Mouse (Mus musculus) hindbrain, embryonic 11.5 days (tissue): ENCODE results near the gene Btbd10. TPM values are rescaled to one million over a fixed set of nuclear protein-coding genes. Genes with fewer than 3 reads are reported as not detected.

Source experiments
- ATAC-seq: fragments of 200-750 bp; cut with Nextera tagmentation; 2 replicates; pipeline ENCODE4 v1.8.0; 2017; ENCODE audit warnings: mild to moderate bottlenecking, moderate TSS enrichment, moderate library complexity; ENCODE audit not compliant: low FRiP score
- DNase-seq: peaks from one replicate; pipeline ENCODE4 v3.0.0-alpha.2; 2015; ENCODE audit warnings: low spot score
- H3K27ac ChIP-seq: fragments of 300-500 bp; sonication (generic); 2 replicates; pipeline ENCODE4 v1.5.1; 2014; ENCODE audit warnings: mild to moderate bottlenecking, low read depth, low read length
- H3K27me3 ChIP-seq: fragments of 300-500 bp; sonication (generic); 2 replicates; pipeline ENCODE4 v1.6.1; 2014; ENCODE audit warnings: mild to moderate bottlenecking, low read length, moderate library complexity, mixed read lengths; ENCODE audit not compliant: control insufficient read depth, insufficient read depth
- H3K36me3 ChIP-seq: fragments of 300-500 bp; sonication (generic); 2 replicates; pipeline ENCODE4 v1.6.1; 2014; ENCODE audit warnings: mild to moderate bottlenecking, low read length, moderate library complexity, mixed read lengths; ENCODE audit not compliant: control insufficient read depth, insufficient read depth
- H3K4me1 ChIP-seq: fragments of 300-500 bp; sonication (generic); replicated peaks from 2 replicates; pipeline ENCODE4 v1.6.1; 2014; ENCODE audit warnings: low read length, mixed read lengths; ENCODE audit not compliant: control insufficient read depth, insufficient read depth
- H3K4me2 ChIP-seq: fragments of 300-500 bp; sonication (generic); replicated peaks from 2 replicates; pipeline ENCODE4 v1.6.1; 2014; ENCODE audit warnings: mild to moderate bottlenecking, low read depth, low read length
- H3K4me3 ChIP-seq: fragments of 300-500 bp; sonication (generic); 2 replicates; pipeline ENCODE4 v1.5.1; 2014; ENCODE audit warnings: low read depth, low read length
- H3K9ac ChIP-seq: fragments of 300-500 bp; sonication (generic); 2 replicates; pipeline ENCODE4 v1.6.1; 2014; ENCODE audit warnings: low read depth, low read length
- H3K9me3 ChIP-seq: fragments of 300-500 bp; sonication (generic); 2 replicates; pipeline ENCODE4 v1.6.1; 2016; ENCODE audit warnings: low read length; ENCODE audit not compliant: control insufficient read depth
- WGBS: fragments of 180-500 bp; shearing (Covaris S2); extraction: QIAGEN DNeasy Blood & Tissue Kit; methylation state at CpG from one replicate; pipeline ENCODE4 v1.1.7; 2014; 5-methylcytosine and 5-hydroxymethylcytosine counted together
- polyA plus RNA-seq: library from polyadenylated mRNA; unstranded; fragments of >200 nt; fragmentation: Nextera tagmentation; extraction: Ambion mirVana; gene quantifications from 2 replicates; pipeline ENCODE4 v1.2.1, GENCODE M21; 2014

The Btbd10 gene
- polyA plus RNA-seq, 1 experiment from 2014 or later: 41.1 TPM

GRCm38 (mm10) chr7:113320128-113320527 lies 49.1 kb downstream of the Btbd10 start:
- Histone ChIP-seq H3K27ac (no peak overlapping the region), H3K4me3 (no peak overlapping the region), H3K36me3 (no peaks in the 10 kb centered on the region), H3K4me1 (no peaks in the 10 kb centered on the region), H3K9me3 (no peaks in the 10 kb centered on the region), H3K27me3 (no peaks in the 10 kb centered on the region), H3K4me2 (no peak overlapping the region), H3K9ac (no peak overlapping the region)
- 77% methylated on average over 1 of the region's 1 CpGs for WGBS
- DNase-seq: no peak
- no peak for ATAC-seq

- H3K9me3 ChIP-seq: no peaks in the 10 kb centered on the region
- ATAC-seq (no peak), DNase-seq (peak; percentile 82)
- H3K36me3 ChIP-seq: no peaks in the 10 kb centered on the region
- H3K27me3 ChIP-seq: no peaks in the 10 kb centered on the region
- no peak overlapping the region for H3K27ac ChIP-seq
- WGBS: 29% methylated on average over 2 of the region's 2 CpGs
- no peak overlapping the region for H3K9ac ChIP-seq
- H3K4me2 ChIP-seq: no peak overlapping the region
- no peak overlapping the region for H3K4me3 ChIP-seq
- H3K4me1 ChIP-seq: no peaks in the 10 kb centered on the region
Observed at GRCm38 (mm10) chr7:113311784-113312183, 57.4 kb downstream of the Btbd10 start.

DNA sequence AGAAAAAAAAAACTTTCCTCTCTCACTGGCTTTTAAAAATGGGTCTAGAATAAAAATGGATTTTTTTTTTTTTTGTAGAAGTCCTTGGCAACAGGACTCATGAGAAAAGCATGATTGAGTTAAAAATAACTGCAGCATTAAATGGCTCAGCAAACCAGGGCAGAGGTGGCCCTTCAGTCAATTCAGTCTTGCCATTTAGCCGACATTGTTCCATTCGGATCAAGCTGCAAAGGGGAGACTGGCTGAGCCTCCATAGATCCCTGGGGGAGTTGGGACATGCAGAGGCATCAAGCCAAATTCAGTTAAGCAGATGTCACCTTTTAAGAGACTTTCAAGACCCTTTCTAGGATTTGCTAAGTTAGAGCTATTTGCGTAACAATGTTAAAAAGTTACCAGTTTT lies 59.1 kb downstream of the Btbd10 start:
- Histone ChIP-seq H3K27ac (no peak overlapping the region), H3K9me3 (no peaks in the 10 kb centered on the region), H3K27me3 (no peaks in the 10 kb centered on the region), H3K4me3 (no peak overlapping the region), H3K36me3 (no peaks in the 10 kb centered on the region), H3K4me1 (no peaks in the 10 kb centered on the region), H3K4me2 (no peak overlapping the region), H3K9ac (no peak overlapping the region)
- 73% methylated on average over 3 of the region's 3 CpGs for WGBS
- ATAC-seq (no peak), DNase-seq (no peak)

DNA sequence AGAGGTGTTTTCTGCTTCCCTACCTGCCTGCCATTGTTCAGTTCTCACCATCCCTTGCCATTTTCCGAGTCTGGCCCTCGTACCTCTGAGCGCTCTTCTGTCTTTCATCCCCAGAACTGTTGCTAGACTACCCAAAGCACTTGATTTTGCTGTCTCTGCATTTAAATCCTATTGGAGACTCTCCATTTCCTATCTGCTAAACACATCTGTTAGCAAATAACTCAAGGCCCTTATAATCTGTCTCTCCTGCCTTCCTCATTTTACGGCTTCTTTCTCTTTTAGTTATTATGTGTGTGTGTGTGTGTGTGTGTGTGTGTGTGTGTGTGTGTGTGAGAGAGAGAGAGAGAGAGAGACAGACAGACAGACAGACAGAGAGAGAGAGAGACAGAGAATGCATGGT lies 71.4 kb downstream of the Btbd10 start:
- Histone ChIP-seq H3K27ac (no peak overlapping the region), H3K4me1 (no peaks in the 10 kb centered on the region; the same call in 1 of the 2 replicates), H3K9me3 (no peaks in the 10 kb centered on the region), H3K36me3 (no peaks in the 10 kb centered on the region), H3K4me2 (no peak overlapping the region), H3K27me3 (no peaks in the 10 kb centered on the region), H3K4me3 (no peak overlapping the region), H3K9ac (no peak overlapping the region)
- DNase-seq (no peak), ATAC-seq (no peak)
- WGBS: 92% methylated on average over 4 of the region's 4 CpGs

DNA sequence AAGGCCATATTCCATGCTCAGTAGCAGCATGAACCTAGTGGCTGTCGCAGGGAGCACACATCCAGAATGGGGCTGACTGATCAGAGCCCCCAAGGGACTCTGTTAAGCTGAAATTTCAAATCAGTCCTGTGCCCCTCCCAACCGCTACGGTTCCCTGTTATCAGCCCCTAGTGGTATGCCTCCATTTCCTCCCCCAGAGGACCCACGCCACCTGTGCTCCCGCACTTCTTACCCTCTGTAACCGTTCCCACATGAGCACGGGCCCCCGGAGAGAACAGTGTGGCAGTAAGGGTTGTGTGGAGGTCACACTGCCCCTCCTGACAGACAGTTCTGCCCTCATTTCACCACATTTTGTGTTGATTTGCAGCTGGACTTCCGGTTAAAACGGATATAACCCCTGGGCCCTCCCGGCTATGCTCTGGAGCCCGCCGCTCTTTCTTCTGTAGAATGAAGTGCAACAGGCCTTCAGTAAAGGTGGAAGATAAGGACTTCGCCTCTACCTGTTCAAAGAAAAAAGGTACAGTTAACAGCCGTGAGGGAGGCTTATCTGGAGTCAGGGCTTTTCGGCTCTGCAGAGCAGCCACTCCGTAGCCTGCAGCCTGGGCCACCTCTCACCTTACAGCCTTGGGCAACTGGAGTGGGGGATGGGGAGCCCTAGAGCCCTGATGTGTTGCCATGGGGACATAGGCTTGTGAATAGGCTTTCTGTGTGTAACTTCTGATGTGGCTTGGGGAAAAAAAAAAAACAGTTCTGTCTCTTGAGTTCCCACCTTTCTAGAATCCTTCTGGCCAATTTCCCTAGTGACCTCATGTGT lies 73.9 kb downstream of the Btbd10 start:
- 38% methylated on average over 17 of the region's 17 CpGs for WGBS
- 0 out of 2 replicates have a peak overlapping the region, but pooled peaks have one; percentile 19 for H3K4me2 ChIP-seq
- no peaks in the 10 kb centered on the region; the same call in 1 of the 2 replicates for H3K4me1 ChIP-seq
- H3K27me3 ChIP-seq: no peaks in the 10 kb centered on the region
- 0 out of 2 replicates have a peak overlapping the region, but pooled peaks have one; percentile 6 for H3K27ac ChIP-seq
- H3K9ac ChIP-seq: no peak overlapping the region
- DNase-seq: peak; percentile 72
- H3K4me3 ChIP-seq: no peak overlapping the region
- no peaks in the 10 kb centered on the region for H3K36me3 ChIP-seq
- peak; percentile 51 for ATAC-seq
- no peaks in the 10 kb centered on the region for H3K9me3 ChIP-seq

GRCm38 (mm10) chr7:113294598-113294997 lies 74.6 kb downstream of the Btbd10 start:
- no peaks in the 10 kb centered on the region for H3K27me3 ChIP-seq
- no peak overlapping the region for H3K4me2 ChIP-seq
- H3K4me3 ChIP-seq: no peak overlapping the region
- no peak overlapping the region for H3K27ac ChIP-seq
- ATAC-seq: no peak
- H3K4me1 ChIP-seq: no peaks in the 10 kb centered on the region; the same call in 1 of the 2 replicates
- no peak overlapping the region for H3K9ac ChIP-seq
- H3K36me3 ChIP-seq: no peaks in the 10 kb centered on the region
- 90% methylated on average over 6 of the region's 6 CpGs for WGBS
- DNase-seq: no peak
- H3K9me3 ChIP-seq: no peaks in the 10 kb centered on the region

- Histone ChIP-seq H3K4me2 (no peak overlapping the region), H3K36me3 (no peaks in the 10 kb centered on the region), H3K9me3 (no peaks in the 10 kb centered on the region), H3K4me3 (no peak overlapping the region), H3K27me3 (no peaks in the 10 kb centered on the region), H3K27ac (no peak overlapping the region), H3K9ac (no peak overlapping the region), H3K4me1 (no peaks in the 10 kb centered on the region; the same call in 1 of the 2 replicates)
- DNase-seq (no peak), ATAC-seq (no peak)
- WGBS: 82% methylated on average over 4 of the region's 4 CpGs
Observed at GRCm38 (mm10) chr7:113292193-113292592, 77.0 kb downstream of the Btbd10 start.

DNA sequence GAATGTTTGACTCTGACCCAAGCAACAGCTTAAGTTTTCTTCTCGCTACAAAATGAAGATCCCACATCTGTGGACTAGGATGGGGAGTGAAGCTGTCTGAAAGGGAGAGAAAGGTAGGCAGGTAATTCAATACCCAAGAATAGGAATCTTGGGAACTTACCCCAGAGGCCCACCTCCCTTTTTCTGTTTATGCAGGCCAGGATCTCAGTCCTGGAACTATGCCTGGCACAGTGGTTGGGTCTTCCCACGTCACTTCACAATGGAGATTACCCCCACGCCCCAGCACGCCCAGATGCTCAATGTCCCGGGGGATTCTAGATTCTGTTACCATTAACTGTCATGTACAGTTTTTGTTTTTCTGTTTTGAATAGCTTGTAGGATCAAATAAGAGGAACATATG lies 77.5 kb downstream of the Btbd10 start:
- no peak for ATAC-seq
- no peak for DNase-seq

GRCm38 (mm10) chr7:113289211-113289610 lies 80.0 kb downstream of the Btbd10 start:
- ATAC-seq (no peak), DNase-seq (no peak)
- Histone ChIP-seq H3K4me1 (no peaks in the 10 kb centered on the region), H3K9ac (no peak overlapping the region), H3K27ac (no peak overlapping the region), H3K4me2 (no peak overlapping the region), H3K36me3 (no peaks in the 10 kb centered on the region), H3K9me3 (no peaks in the 10 kb centered on the region), H3K4me3 (no peak overlapping the region), H3K27me3 (no peaks in the 10 kb centered on the region)
- 70% methylated on average over 1 of the region's 1 CpGs for WGBS

More for the DNA sequence above, 77.5 kb downstream of the Btbd10 start:
- Histone ChIP-seq H3K4me2 (no peak overlapping the region), H3K36me3 (no peaks in the 10 kb centered on the region), H3K4me1 (no peaks in the 10 kb centered on the region; the same call in 1 of the 2 replicates), H3K9ac (no peak overlapping the region), H3K4me3 (no peak overlapping the region), H3K27ac (no peak overlapping the region), H3K9me3 (no peaks in the 10 kb centered on the region), H3K27me3 (no peaks in the 10 kb centered on the region)
- 82% methylated on average over 5 of the region's 5 CpGs for WGBS
